Mouse (Mus musculus) limb, embryonic 14.5 days (tissue): ENCODE results near the gene Rnf182. TPM values are rescaled to one million over a fixed set of nuclear protein-coding genes. Genes with fewer than 3 reads are reported as not detected.

Experiments used
- ATAC-seq: fragments of 200-750 bp; cut with Nextera tagmentation; 2 replicates; pipeline ENCODE4 v1.8.0; 2017; ENCODE audit warnings: low read depth, moderate number of reproducible peaks, moderate TSS enrichment; ENCODE audit not compliant: low FRiP score
- DNase-seq: peaks from one replicate; pipeline ENCODE4 v3.0.0-alpha.2; 2015; ENCODE audit warnings: low spot score
- H3K27ac ChIP-seq: fragments of 300-500 bp; sonication (generic); replicated peaks from 2 replicates; pipeline ENCODE4 v1.5.1; 2014; ENCODE audit warnings: low read depth, mild to moderate bottlenecking, low read length, moderate library complexity, mixed read lengths
- H3K27me3 ChIP-seq: fragments of 300-500 bp; sonication (generic); 2 replicates; pipeline ENCODE4 v1.6.1; 2014; ENCODE audit warnings: low read length, mixed read lengths; ENCODE audit not compliant: control insufficient read depth, insufficient read depth
- H3K36me3 ChIP-seq: fragments of 300-500 bp; sonication (generic); 2 replicates; pipeline ENCODE4 v1.6.1; 2014; ENCODE audit warnings: mild to moderate bottlenecking, low read length, moderate library complexity, mixed read lengths; ENCODE audit not compliant: control insufficient read depth, insufficient read depth
- H3K4me1 ChIP-seq: fragments of 300-500 bp; sonication (generic); 2 replicates; pipeline ENCODE4 v1.6.1; 2014; ENCODE audit warnings: antibody characterized with exemption, low read length, mixed read lengths; ENCODE audit not compliant: control insufficient read depth, insufficient read depth
- H3K4me2 ChIP-seq: fragments of 300-500 bp; sonication (generic); replicated peaks from 2 replicates; pipeline ENCODE4 v1.6.1; 2014; ENCODE audit warnings: low read depth, mild to moderate bottlenecking, low read length, moderate library complexity; ENCODE audit not compliant: severe bottlenecking
- H3K4me3 ChIP-seq: fragments of 300-500 bp; sonication (generic); replicated peaks from 2 replicates; pipeline ENCODE4 v1.5.1; 2014; ENCODE audit warnings: low read length
- H3K9ac ChIP-seq: fragments of 300-500 bp; sonication (generic); 2 replicates; pipeline ENCODE4 v1.6.1; 2014; ENCODE audit warnings: mild to moderate bottlenecking, low read depth, low read length, moderate library complexity; ENCODE audit not compliant: severe bottlenecking
- H3K9me3 ChIP-seq: fragments of 300-500 bp; sonication (generic); 2 replicates; pipeline ENCODE4 v1.6.1; 2016; ENCODE audit warnings: low read length; ENCODE audit not compliant: control insufficient read depth
- POLR2A ChIP-seq: fragments of 200-500 bp; IDR thresholded peaks from 2 replicates; pipeline ENCODE4 v1.8.0; 2012; ENCODE audit warnings: inconsistent platforms, mild to moderate bottlenecking, moderate library complexity, borderline replicate concordance; ENCODE audit not compliant: insufficient read depth, insufficient read length; ENCODE audit errors: extremely low read depth
- WGBS: fragments of 180-500 bp; shearing (Covaris S2); extraction: QIAGEN DNeasy Blood & Tissue Kit; methylation state at CpG from one replicate; pipeline ENCODE4 v1.1.7; 2014; 5-methylcytosine and 5-hydroxymethylcytosine counted together
- polyA plus RNA-seq, 2 experiments: library from polyadenylated mRNA; depleted of rRNA in 1 of 2; stranded (reverse) in 1 of 2; unstranded in 1 of 2; fragments of >200 nt; fragmentation: Nextera tagmentation in 1 of 2; extraction: Ambion mirVana in 1 of 2; gene quantifications; 2 replicates each; pipeline versions ENCODE4 v1.2.1 to v1.2.3; 2012 to 2014

Gene Rnf182
- polyA plus RNA-seq, 2 experiments, result 4.7 to 8.6 TPM

GRCm38 (mm10) chr13:43631266-43631665 is 15.8 kb downstream of the Rnf182 start:
- no peak for TF ChIP-seq POLR2A
- Histone ChIP-seq H3K27ac (no peak overlapping the region), H3K9me3 (no peaks in the 10 kb centered on the region), H3K9ac (no peak overlapping the region), H3K4me3 (no peak overlapping the region), H3K36me3 (no peaks in the 10 kb centered on the region), H3K27me3 (no peaks in the 10 kb centered on the region), H3K4me2 (no peak overlapping the region), H3K4me1 (no peaks in the 10 kb centered on the region)
- DNase-seq, result no peak
- 95% methylated on average over 6 of the region's 6 CpGs for WGBS
- ATAC-seq, result no peak

GRCm38 (mm10) chr13:43633024-43633423 is 17.5 kb downstream of the Rnf182 start:
- 70% methylated on average over 4 of the region's 4 CpGs for WGBS
- TF ChIP-seq POLR2A, result no peak
- Histone ChIP-seq H3K27me3 (no peaks in the 10 kb centered on the region), H3K9ac (no peak overlapping the region), H3K4me3 (no peak overlapping the region), H3K4me1 (no peaks in the 10 kb centered on the region), H3K36me3 (no peaks in the 10 kb centered on the region), H3K9me3 (no peaks in the 10 kb centered on the region), H3K4me2 (no peak overlapping the region), H3K27ac (no peak overlapping the region)
- ATAC-seq, result no peak
- DNase-seq, result no peak

DNA sequence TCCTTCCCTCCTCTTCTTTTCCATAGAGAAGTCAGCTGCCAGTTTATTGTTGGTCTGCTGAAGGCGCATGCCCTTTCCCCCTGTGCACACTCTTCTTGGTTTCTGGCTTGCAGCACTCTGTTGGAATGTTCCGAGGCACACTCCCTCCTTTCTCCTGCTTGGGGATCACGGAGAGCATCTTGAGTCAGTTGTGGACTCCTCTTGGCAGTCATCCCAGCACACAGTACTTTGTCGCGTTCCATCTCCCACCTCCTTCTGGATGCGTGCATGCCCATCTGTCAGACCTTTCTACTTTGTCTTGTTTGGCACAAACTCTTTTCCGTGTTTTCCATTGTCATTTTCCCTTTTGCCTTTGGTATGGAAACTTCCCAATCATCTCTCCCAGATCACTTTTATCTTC is 22.2 kb downstream of the Rnf182 start:
- ATAC-seq (no peak), DNase-seq (no peak)

GRCm38 (mm10) chr13:43644991-43645390 is 29.5 kb downstream of the Rnf182 start:
- no peak overlapping the region for H3K4me2 ChIP-seq
- DNase-seq (no peak), ATAC-seq (no peak)
- H3K9ac ChIP-seq, result no peak overlapping the region
- H3K27me3 ChIP-seq, result no peaks in the 10 kb centered on the region
- H3K4me1 ChIP-seq, result peaks cover 11% of the 10 kb centered on the region
- H3K9me3 ChIP-seq, result no peaks in the 10 kb centered on the region
- no peaks in the 10 kb centered on the region for H3K36me3 ChIP-seq
- 29% methylated on average over 1 of the region's 1 CpGs for WGBS
- no peak overlapping the region for H3K4me3 ChIP-seq
- TF ChIP-seq POLR2A, result no peak
- no peak overlapping the region for H3K27ac ChIP-seq

More for the DNA sequence above, 22.2 kb downstream of the Rnf182 start:
- Histone ChIP-seq H3K27me3 (no peaks in the 10 kb centered on the region), H3K4me1 (no peaks in the 10 kb centered on the region), H3K27ac (no peak overlapping the region), H3K4me2 (no peak overlapping the region), H3K9me3 (no peaks in the 10 kb centered on the region), H3K36me3 (no peaks in the 10 kb centered on the region), H3K9ac (no peak overlapping the region), H3K4me3 (no peak overlapping the region)
- WGBS, result 89% methylated on average over 7 of the region's 7 CpGs
- TF ChIP-seq POLR2A, result no peak

DNA sequence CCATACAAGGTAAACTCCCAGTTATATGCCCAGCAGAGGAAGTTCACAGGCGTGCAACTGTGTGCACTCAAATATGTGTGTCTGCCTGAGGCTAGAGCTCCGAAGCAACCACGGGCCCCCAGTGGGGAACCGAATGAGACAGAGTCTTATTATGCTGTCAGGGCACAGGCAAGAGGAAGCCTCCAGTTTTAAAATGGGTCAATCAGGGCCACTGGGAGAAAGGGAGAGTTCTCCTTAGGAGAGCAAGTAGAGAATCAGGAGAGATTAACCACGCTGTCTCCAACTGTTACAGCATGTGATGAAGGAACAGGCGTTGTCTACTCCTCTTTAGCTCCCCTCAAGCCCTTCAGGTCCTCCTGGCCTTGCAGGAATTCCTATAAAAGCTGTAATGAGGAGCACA is 33.0 kb downstream of the Rnf182 start:
- DNase-seq (no peak), ATAC-seq (no peak)
- no peak for TF ChIP-seq POLR2A
- Histone ChIP-seq H3K4me2 (no peak overlapping the region; the same call in 1 of the 2 replicates), H3K36me3 (no peaks in the 10 kb centered on the region), H3K4me1 (peaks cover 11% of the 10 kb centered on the region), H3K9me3 (no peaks in the 10 kb centered on the region), H3K9ac (no peak overlapping the region; the same call in 1 of the 2 replicates), H3K27ac (no peak overlapping the region), H3K27me3 (no peaks in the 10 kb centered on the region), H3K4me3 (no peak overlapping the region)
- 31% methylated on average over 6 of the region's 6 CpGs for whole genome bisulfite sequencing

GRCm38 (mm10) chr13:43651277-43651676 is 35.8 kb downstream of the Rnf182 start:
- H3K4me2 ChIP-seq, result no peak overlapping the region
- no peaks in the 10 kb centered on the region for H3K36me3 ChIP-seq
- H3K27me3 ChIP-seq, result no peaks in the 10 kb centered on the region
- ATAC-seq, result no peak
- WGBS, result 83% methylated on average over 3 of the region's 3 CpGs
- no peak for DNase-seq
- H3K27ac ChIP-seq, result no peak overlapping the region
- no peak for TF ChIP-seq POLR2A
- no peaks in the 10 kb centered on the region for H3K9me3 ChIP-seq
- H3K4me1 ChIP-seq, result peaks cover 11% of the 10 kb centered on the region
- H3K4me3 ChIP-seq, result no peak overlapping the region
- H3K9ac ChIP-seq, result no peak overlapping the region
